Mouse (Mus musculus): ENCODE results near the gene Hspa1l. TPM values are rescaled to one million over a fixed set of nuclear protein-coding genes. Genes with fewer than 3 reads are reported as not detected.
A peak's percentile ranks its signal among the peaks of the same experiment; 100 is the strongest.

The Hspa1l gene
- polyA plus RNA-seq, 1 experiment from 2014 or later = 0.99 TPM

GRCm38 (mm10) chr17:35020551-35020950 lies 48.0 kb downstream of the Hspa1l start:
- Histone ChIP-seq H3K9ac (ENCODE audit: low read depth, low read length) (no peak overlapping the region), H3K27ac (replicated peaks; ENCODE audit: low read depth, low read length) (no peak overlapping the region), H3K4me3 (ENCODE audit: low read depth, low read length) (no peak overlapping the region), H3K4me1 (ENCODE audit: control insufficient read depth, insufficient read depth, low read length) (no peaks in the 10 kb centered on the region), H3K9me3 (ENCODE audit: control insufficient read depth, low read length) (no peaks in the 10 kb centered on the region), H3K27me3 (replicated peaks; ENCODE audit: control insufficient read depth, insufficient read depth, low read length) (no peaks in the 10 kb centered on the region), H3K4me2 (ENCODE audit: low read depth, low read length) (no peak overlapping the region), H3K36me3 (ENCODE audit: control insufficient read depth, insufficient read depth, low read length) (peaks cover 13% of the 10 kb centered on the region)
- 81% methylated on average over 8 of the region's 8 CpGs for WGBS
- no peak for ATAC-seq (ENCODE audit: low read depth)
- no peak for DNase-seq (ENCODE audit: low spot score)

- peak; percentile 81 for DNase-seq (ENCODE audit: low spot score)
- no peaks in the 10 kb centered on the region for H3K27me3 ChIP-seq (replicated peaks; ENCODE audit: control insufficient read depth, insufficient read depth, low read length)
- H3K9ac ChIP-seq (ENCODE audit: low read depth, low read length) = no peak overlapping the region
- H3K36me3 ChIP-seq (ENCODE audit: control insufficient read depth, insufficient read depth, low read length) = peaks cover 6% of the 10 kb centered on the region
- no peak overlapping the region; the same call in 1 of the 2 replicates for H3K27ac ChIP-seq (replicated peaks; ENCODE audit: low read depth, low read length)
- 10% methylated on average over 16 of the region's 17 CpGs for WGBS
- H3K4me3 ChIP-seq (ENCODE audit: low read depth, low read length) = no peak overlapping the region
- peak overlapping the region; percentile 28; the same call in 1 of the 2 replicates for H3K4me2 ChIP-seq (ENCODE audit: low read depth, low read length)
- peak; percentile 58 for ATAC-seq (ENCODE audit: low read depth)
- no peaks in the 10 kb centered on the region for H3K9me3 ChIP-seq (ENCODE audit: control insufficient read depth, low read length)
- peaks cover 4% of the 10 kb centered on the region for H3K4me1 ChIP-seq (ENCODE audit: control insufficient read depth, insufficient read depth, low read length)
Observed at GRCm38 (mm10) chr17:35021163-35021808, 48.8 kb downstream of the Hspa1l start.

- Histone ChIP-seq H3K9me3 (ENCODE audit: control insufficient read depth, low read length) (no peaks in the 10 kb centered on the region), H3K4me1 (ENCODE audit: control insufficient read depth, insufficient read depth, low read length) (peaks cover 4% of the 10 kb centered on the region), H3K27ac (replicated peaks; ENCODE audit: low read depth, low read length) (peak overlapping the region; percentile 29; the same call in 1 of the 2 replicates), H3K36me3 (ENCODE audit: control insufficient read depth, insufficient read depth, low read length) (no peaks in the 10 kb centered on the region), H3K9ac (ENCODE audit: low read depth, low read length) (no peak overlapping the region), H3K4me2 (ENCODE audit: low read depth, low read length) (no peak overlapping the region), H3K27me3 (replicated peaks; ENCODE audit: control insufficient read depth, insufficient read depth, low read length) (no peaks in the 10 kb centered on the region), H3K4me3 (ENCODE audit: low read depth, low read length) (no peak overlapping the region)
- no peak for DNase-seq (ENCODE audit: low spot score)
- WGBS = 59% methylated on average over 6 of the region's 6 CpGs
- no peak for ATAC-seq (ENCODE audit: low read depth)
Observed at GRCm38 (mm10) chr17:35021842-35022477, 49.5 kb downstream of the Hspa1l start.

GRCm38 (mm10) chr17:35022541-35023060 lies 50.1 kb downstream of the Hspa1l start:
- ATAC-seq (ENCODE audit: low read depth) (no peak), DNase-seq (ENCODE audit: low spot score) (no peak)
- Histone ChIP-seq H3K36me3 (ENCODE audit: control insufficient read depth, insufficient read depth, low read length) (no peaks in the 10 kb centered on the region), H3K4me3 (ENCODE audit: low read depth, low read length) (no peak overlapping the region), H3K27ac (replicated peaks; ENCODE audit: low read depth, low read length) (no peak overlapping the region), H3K27me3 (replicated peaks; ENCODE audit: control insufficient read depth, insufficient read depth, low read length) (no peaks in the 10 kb centered on the region), H3K4me1 (ENCODE audit: control insufficient read depth, insufficient read depth, low read length) (peaks cover 4% of the 10 kb centered on the region), H3K9ac (ENCODE audit: low read depth, low read length) (no peak overlapping the region), H3K9me3 (ENCODE audit: control insufficient read depth, low read length) (no peaks in the 10 kb centered on the region), H3K4me2 (ENCODE audit: low read depth, low read length) (no peak overlapping the region)
- WGBS = 92% methylated on average over 8 of the region's 8 CpGs

GRCm38 (mm10) chr17:35023221-35023620 lies 50.7 kb downstream of the Hspa1l start:
- no peaks in the 10 kb centered on the region for H3K36me3 ChIP-seq (ENCODE audit: control insufficient read depth, insufficient read depth, low read length)
- H3K4me1 ChIP-seq (ENCODE audit: control insufficient read depth, insufficient read depth, low read length) = peaks cover 4% of the 10 kb centered on the region
- 84% methylated on average over 5 of the region's 5 CpGs for WGBS
- no peak for DNase-seq (ENCODE audit: low spot score)
- H3K4me3 ChIP-seq (ENCODE audit: low read depth, low read length) = no peak overlapping the region
- ATAC-seq (ENCODE audit: low read depth) = no peak
- H3K4me2 ChIP-seq (ENCODE audit: low read depth, low read length) = no peak overlapping the region
- H3K9ac ChIP-seq (ENCODE audit: low read depth, low read length) = no peak overlapping the region
- H3K27ac ChIP-seq (replicated peaks; ENCODE audit: low read depth, low read length) = no peak overlapping the region
- no peaks in the 10 kb centered on the region for H3K9me3 ChIP-seq (ENCODE audit: control insufficient read depth, low read length)
- no peaks in the 10 kb centered on the region for H3K27me3 ChIP-seq (replicated peaks; ENCODE audit: control insufficient read depth, insufficient read depth, low read length)

- DNase-seq (ENCODE audit: low spot score) (no peak), ATAC-seq (ENCODE audit: low read depth) (no peak)
- H3K36me3 ChIP-seq (ENCODE audit: control insufficient read depth, insufficient read depth, low read length) = no peaks in the 10 kb centered on the region
- WGBS = 62% methylated on average over 4 of the region's 4 CpGs
- no peak overlapping the region for H3K4me2 ChIP-seq (ENCODE audit: low read depth, low read length)
- no peak overlapping the region for H3K27ac ChIP-seq (replicated peaks; ENCODE audit: low read depth, low read length)
- H3K4me3 ChIP-seq (ENCODE audit: low read depth, low read length) = no peak overlapping the region
- H3K9ac ChIP-seq (ENCODE audit: low read depth, low read length) = no peak overlapping the region
- H3K27me3 ChIP-seq (replicated peaks; ENCODE audit: control insufficient read depth, insufficient read depth, low read length) = no peaks in the 10 kb centered on the region
- no peaks in the 10 kb centered on the region for H3K9me3 ChIP-seq (ENCODE audit: control insufficient read depth, low read length)
- peaks cover 4% of the 10 kb centered on the region for H3K4me1 ChIP-seq (ENCODE audit: control insufficient read depth, insufficient read depth, low read length)
Observed at GRCm38 (mm10) chr17:35023756-35024155, 51.3 kb downstream of the Hspa1l start.

GRCm38 (mm10) chr17:35024261-35024660 lies 51.8 kb downstream of the Hspa1l start:
- H3K4me2 ChIP-seq (ENCODE audit: low read depth, low read length) = no peak overlapping the region
- H3K9ac ChIP-seq (ENCODE audit: low read depth, low read length) = no peak overlapping the region
- DNase-seq (ENCODE audit: low spot score) (no peak), ATAC-seq (ENCODE audit: low read depth) (no peak)
- H3K4me1 ChIP-seq (ENCODE audit: control insufficient read depth, insufficient read depth, low read length) = peaks cover 4% of the 10 kb centered on the region
- no peak overlapping the region for H3K27ac ChIP-seq (replicated peaks; ENCODE audit: low read depth, low read length)
- WGBS = 68% methylated on average over 12 of the region's 13 CpGs
- no peaks in the 10 kb centered on the region for H3K36me3 ChIP-seq (ENCODE audit: control insufficient read depth, insufficient read depth, low read length)
- H3K27me3 ChIP-seq (replicated peaks; ENCODE audit: control insufficient read depth, insufficient read depth, low read length) = no peaks in the 10 kb centered on the region
- no peaks in the 10 kb centered on the region for H3K9me3 ChIP-seq (ENCODE audit: control insufficient read depth, low read length)
- H3K4me3 ChIP-seq (ENCODE audit: low read depth, low read length) = no peak overlapping the region

- H3K9me3 ChIP-seq (ENCODE audit: control insufficient read depth, low read length) = no peaks in the 10 kb centered on the region
- H3K4me1 ChIP-seq (ENCODE audit: control insufficient read depth, insufficient read depth, low read length) = peaks cover 4% of the 10 kb centered on the region
- H3K4me3 ChIP-seq (ENCODE audit: low read depth, low read length) = no peak overlapping the region
- WGBS = 80% methylated on average over 6 of the region's 10 CpGs
- no peak overlapping the region for H3K27ac ChIP-seq (replicated peaks; ENCODE audit: low read depth, low read length)
- no peak overlapping the region for H3K9ac ChIP-seq (ENCODE audit: low read depth, low read length)
- H3K4me2 ChIP-seq (ENCODE audit: low read depth, low read length) = no peak overlapping the region
- DNase-seq (ENCODE audit: low spot score) (no peak), ATAC-seq (ENCODE audit: low read depth) (no peak)
- H3K36me3 ChIP-seq (ENCODE audit: control insufficient read depth, insufficient read depth, low read length) = no peaks in the 10 kb centered on the region
- no peaks in the 10 kb centered on the region for H3K27me3 ChIP-seq (replicated peaks; ENCODE audit: control insufficient read depth, insufficient read depth, low read length)
Observed at GRCm38 (mm10) chr17:35024691-35025488, 52.4 kb downstream of the Hspa1l start.
